Mouse (Mus musculus): ENCODE data around the gene Smg6. TPM values are rescaled to one million over a fixed set of nuclear protein-coding genes. Genes with fewer than 3 reads are reported as not detected.
A peak's percentile ranks its signal among the peaks of the same experiment; 100 is the strongest.

Smg6 gene
- polyA plus RNA-seq, 1 experiment from 2014 or later = 19.2 TPM

GRCm38 (mm10) chr11:75166193-75166842 is 240.7 kb downstream of the Smg6 start:
- peak overlapping the region; percentile 30 for H3K4me3 ChIP-seq (replicated peaks; ENCODE audit: low read length)
- H3K9me3 ChIP-seq (ENCODE audit: control insufficient read depth, low read length) = no peaks in the 10 kb centered on the region; the same call in 1 of the 2 replicates
- H3K4me2 ChIP-seq (ENCODE audit: low read length) = peak overlapping the region; percentile 39
- H3K27me3 ChIP-seq (replicated peaks; ENCODE audit: control insufficient read depth, insufficient read depth, low read length) = peaks cover 64% of the 10 kb centered on the region
- peaks cover 47% of the 10 kb centered on the region for H3K4me1 ChIP-seq (replicated peaks; ENCODE audit: control insufficient read depth, insufficient read depth, low read length)
- ATAC-seq = no peak
- H3K9ac ChIP-seq (replicated peaks; ENCODE audit: low read depth, low read length) = 0 out of 2 replicates have a peak overlapping the region, but pooled peaks have one; percentile 32
- no peak overlapping the region for H3K27ac ChIP-seq (ENCODE audit: low read length)
- WGBS = 3% methylated on average over 50 of the region's 55 CpGs
- 0 out of 2 replicates have a peak, but pooled peaks cover 3% of the 10 kb centered on the region for H3K36me3 ChIP-seq (ENCODE audit: control insufficient read depth, insufficient read depth)

- peak overlapping the region; percentile 30 for H3K4me3 ChIP-seq (replicated peaks; ENCODE audit: low read length)
- H3K9me3 ChIP-seq (ENCODE audit: control insufficient read depth, low read length) = no peaks in the 10 kb centered on the region; the same call in 1 of the 2 replicates
- H3K36me3 ChIP-seq (ENCODE audit: control insufficient read depth, insufficient read depth) = 0 out of 2 replicates have a peak, but pooled peaks cover 3% of the 10 kb centered on the region
- H3K4me1 ChIP-seq (replicated peaks; ENCODE audit: control insufficient read depth, insufficient read depth, low read length) = peaks cover 50% of the 10 kb centered on the region
- H3K4me2 ChIP-seq (ENCODE audit: low read length) = peak overlapping the region; percentile 39
- H3K9ac ChIP-seq (replicated peaks; ENCODE audit: low read depth, low read length) = peak overlapping the region; percentile 42
- H3K27ac ChIP-seq (ENCODE audit: low read length) = no peak overlapping the region
- H3K27me3 ChIP-seq (replicated peaks; ENCODE audit: control insufficient read depth, insufficient read depth, low read length) = peaks cover 67% of the 10 kb centered on the region
- 2% methylated on average over 62 of the region's 68 CpGs for WGBS
- ATAC-seq = no peak
Observed at GRCm38 (mm10) chr11:75166861-75167642, 241.4 kb downstream of the Smg6 start.

- H3K27ac ChIP-seq (ENCODE audit: low read length) = no peak overlapping the region
- no peak for ATAC-seq
- H3K9ac ChIP-seq (replicated peaks; ENCODE audit: low read depth, low read length) = peak overlapping the region; percentile 54
- H3K27me3 ChIP-seq (replicated peaks; ENCODE audit: control insufficient read depth, insufficient read depth, low read length) = peaks cover 67% of the 10 kb centered on the region
- peak overlapping the region; percentile 82 for H3K4me2 ChIP-seq (ENCODE audit: low read length)
- H3K4me1 ChIP-seq (replicated peaks; ENCODE audit: control insufficient read depth, insufficient read depth, low read length) = peaks cover 57% of the 10 kb centered on the region
- H3K36me3 ChIP-seq (ENCODE audit: control insufficient read depth, insufficient read depth) = 0 out of 2 replicates have a peak, but pooled peaks cover 2% of the 10 kb centered on the region
- peak overlapping the region; percentile 46 for H3K4me3 ChIP-seq (replicated peaks; ENCODE audit: low read length)
- WGBS = 3% methylated on average over 39 of the region's 63 CpGs
- H3K9me3 ChIP-seq (ENCODE audit: control insufficient read depth, low read length) = no peaks in the 10 kb centered on the region; the same call in 1 of the 2 replicates
Observed at GRCm38 (mm10) chr11:75167643-75168589, 242.3 kb downstream of the Smg6 start.

GRCm38 (mm10) chr11:75168590-75169361 is 243.2 kb downstream of the Smg6 start:
- peaks cover 60% of the 10 kb centered on the region for H3K4me1 ChIP-seq (replicated peaks; ENCODE audit: control insufficient read depth, insufficient read depth, low read length)
- ATAC-seq = 0 out of 2 replicates have a peak, but pooled peaks have one; percentile 11
- no peaks in the 10 kb centered on the region; the same call in 1 of the 2 replicates for H3K9me3 ChIP-seq (ENCODE audit: control insufficient read depth, low read length)
- H3K9ac ChIP-seq (replicated peaks; ENCODE audit: low read depth, low read length) = peak overlapping the region; percentile 54
- no peak overlapping the region for H3K27ac ChIP-seq (ENCODE audit: low read length)
- H3K4me3 ChIP-seq (replicated peaks; ENCODE audit: low read length) = peak overlapping the region; percentile 46
- no peaks in the 10 kb centered on the region for H3K36me3 ChIP-seq (ENCODE audit: control insufficient read depth, insufficient read depth)
- H3K4me2 ChIP-seq (ENCODE audit: low read length) = peak overlapping the region; percentile 82
- under 1% methylated on average over 75 of the region's 83 CpGs for WGBS
- peaks cover 61% of the 10 kb centered on the region for H3K27me3 ChIP-seq (replicated peaks; ENCODE audit: control insufficient read depth, insufficient read depth, low read length)

- 5% methylated on average over 23 of the region's 23 CpGs for WGBS
- H3K4me3 ChIP-seq (replicated peaks; ENCODE audit: low read length) = peak within 1 kb of the TSS; percentile 46
- peak within 1 kb of the TSS; percentile 54 for H3K9ac ChIP-seq (replicated peaks; ENCODE audit: low read depth, low read length)
- H3K4me2 ChIP-seq (ENCODE audit: low read length) = peak within 1 kb of the TSS; percentile 82
- no peak for ATAC-seq
- no peak within 1 kb of the TSS for H3K27ac ChIP-seq (ENCODE audit: low read length)
- H3K4me1 ChIP-seq (replicated peaks; ENCODE audit: control insufficient read depth, insufficient read depth, low read length) = peaks cover 65% of the 10 kb centered on the region
- H3K36me3 ChIP-seq (ENCODE audit: control insufficient read depth, insufficient read depth) = no peaks in the 10 kb centered on the region
- no peaks in the 10 kb centered on the region; the same call in 1 of the 2 replicates for H3K9me3 ChIP-seq (ENCODE audit: control insufficient read depth, low read length)
- peaks cover 54% of the 10 kb centered on the region for H3K27me3 ChIP-seq (replicated peaks; ENCODE audit: control insufficient read depth, insufficient read depth, low read length)
Observed at GRCm38 (mm10) chr11:75169405-75170080, 243.9 kb downstream of the Smg6 start, which contains the start of gene Hic1. TSS of gene Hic1 (minus strand) at chr11:75169519.

GRCm38 (mm10) chr11:75170136-75170751 is 244.6 kb downstream of the Smg6 start:
- Histone ChIP-seq H3K27me3 (replicated peaks; ENCODE audit: control insufficient read depth, insufficient read depth, low read length) (peaks cover 47% of the 10 kb centered on the region), H3K9ac (replicated peaks; ENCODE audit: low read depth, low read length) (peak overlapping the region; percentile 42; the same call in 1 of the 2 replicates), H3K4me1 (replicated peaks; ENCODE audit: control insufficient read depth, insufficient read depth, low read length) (peaks cover 65% of the 10 kb centered on the region), H3K4me3 (replicated peaks; ENCODE audit: low read length) (peak overlapping the region; percentile 46), H3K9me3 (ENCODE audit: control insufficient read depth, low read length) (no peaks in the 10 kb centered on the region; the same call in 1 of the 2 replicates), H3K27ac (ENCODE audit: low read length) (no peak overlapping the region), H3K4me2 (ENCODE audit: low read length) (peak overlapping the region; percentile 82), H3K36me3 (ENCODE audit: control insufficient read depth, insufficient read depth) (no peaks in the 10 kb centered on the region)
- WGBS = under 1% methylated on average over 37 of the region's 38 CpGs
- ATAC-seq = peak; percentile 69

GRCm38 (mm10) chr11:75171186-75171865 is 245.7 kb downstream of the Smg6 start:
- ATAC-seq = no peak
- Histone ChIP-seq H3K27ac (ENCODE audit: low read length) (no peak overlapping the region), H3K9me3 (ENCODE audit: control insufficient read depth, low read length) (no peaks in the 10 kb centered on the region), H3K9ac (replicated peaks; ENCODE audit: low read depth, low read length) (no peak overlapping the region), H3K36me3 (ENCODE audit: control insufficient read depth, insufficient read depth) (no peaks in the 10 kb centered on the region), H3K4me3 (replicated peaks; ENCODE audit: low read length) (no peak overlapping the region), H3K4me2 (ENCODE audit: low read length) (peak overlapping the region; percentile 77; the same call in 1 of the 2 replicates), H3K27me3 (replicated peaks; ENCODE audit: control insufficient read depth, insufficient read depth, low read length) (peaks cover 37% of the 10 kb centered on the region), H3K4me1 (replicated peaks; ENCODE audit: control insufficient read depth, insufficient read depth, low read length) (peaks cover 54% of the 10 kb centered on the region)
- 5% methylated on average over 17 of the region's 17 CpGs for WGBS
